Mouse (Mus musculus) liver, embryonic 11.5 days (tissue): Measurements from ENCODE around the gene Arhgef6. TPM values are rescaled to one million over a fixed set of nuclear protein-coding genes. Genes with fewer than 3 reads are reported as not detected.

Source experiments
- ATAC-seq: fragments of 200-750 bp; cut with Nextera tagmentation; replicated peaks from 2 replicates; pipeline ENCODE4 v1.8.0; 2017; ENCODE audit warnings: moderate number of reproducible peaks, mild to moderate bottlenecking, moderate TSS enrichment, moderate library complexity; ENCODE audit not compliant: low FRiP score
- DNase-seq: peaks from one replicate; pipeline ENCODE4 v3.0.0-alpha.2; 2017; ENCODE audit warnings: low spot score
- H3K27ac ChIP-seq: fragments of 300-500 bp; sonication (generic); 2 replicates; pipeline ENCODE4 v1.5.1; 2014; ENCODE audit warnings: mild to moderate bottlenecking, low read depth, low read length, control low read depth
- H3K27me3 ChIP-seq: fragments of 300-500 bp; sonication (generic); replicated peaks from 2 replicates; pipeline ENCODE4 v1.6.1; 2014; ENCODE audit warnings: low read length, mixed read lengths; ENCODE audit not compliant: control insufficient read depth, insufficient read depth
- H3K36me3 ChIP-seq: fragments of 300-500 bp; sonication (generic); 2 replicates; pipeline ENCODE4 v1.6.1; 2014; ENCODE audit warnings: mild to moderate bottlenecking, low read length, moderate library complexity, mixed read lengths; ENCODE audit not compliant: control insufficient read depth, insufficient read depth
- H3K4me1 ChIP-seq: fragments of 300-500 bp; sonication (generic); replicated peaks from 2 replicates; pipeline ENCODE4 v1.6.1; 2014; ENCODE audit warnings: low read length, mixed read lengths; ENCODE audit not compliant: control insufficient read depth, insufficient read depth
- H3K4me2 ChIP-seq: fragments of 300-500 bp; sonication (generic); 2 replicates; pipeline ENCODE4 v1.6.1; 2014; ENCODE audit warnings: mild to moderate bottlenecking, control low read depth, moderate library complexity
- H3K4me3 ChIP-seq: fragments of 300-500 bp; sonication (generic); 2 replicates; pipeline ENCODE4 v1.5.1; 2014; ENCODE audit warnings: low read depth, low read length, control low read depth
- H3K9ac ChIP-seq: fragments of 300-500 bp; sonication (generic); 2 replicates; pipeline ENCODE4 v1.6.1; 2014; ENCODE audit warnings: low read depth, low read length, control low read depth
- H3K9me3 ChIP-seq: fragments of 300-500 bp; sonication (generic); 2 replicates; pipeline ENCODE4 v1.6.1; 2016; ENCODE audit warnings: low read length, inconsistent platforms, mixed read lengths; ENCODE audit not compliant: control insufficient read depth
- WGBS: fragments of 180-500 bp; shearing (Covaris S2); extraction: QIAGEN DNeasy Blood & Tissue Kit; methylation state at CpG from one replicate; pipeline ENCODE4 v1.1.7; 2014; 5-methylcytosine and 5-hydroxymethylcytosine counted together
- polyA plus RNA-seq: library from polyadenylated mRNA; unstranded; fragments of >200 nt; fragmentation: Nextera tagmentation; extraction: Ambion mirVana; gene quantifications from 2 replicates; pipeline ENCODE4 v1.2.1, GENCODE M21; 2014

Arhgef6 gene
- polyA plus RNA-seq, 1 experiment from 2014 or later, result 6.9 TPM

DNA sequence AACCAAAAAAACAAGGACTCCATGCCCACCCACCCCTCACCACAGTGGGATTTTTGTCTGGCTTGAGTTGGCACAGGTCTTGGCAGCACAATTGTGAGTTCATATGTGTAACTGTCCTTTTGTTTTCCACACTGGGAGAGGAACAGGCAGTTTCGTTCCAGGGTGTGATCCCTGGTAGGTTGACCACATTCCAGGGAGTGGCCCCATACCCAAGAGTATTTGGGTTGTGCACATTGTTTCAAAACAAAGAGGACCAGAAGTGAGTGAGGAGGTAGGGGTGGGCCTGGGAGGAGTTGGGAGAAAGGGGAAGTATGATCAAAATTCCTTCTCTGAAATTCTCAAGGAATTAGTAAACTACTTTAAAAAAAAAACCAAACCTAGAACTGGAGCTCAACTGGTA, 20.8 kb upstream of the Arhgef6 start:
- WGBS, result 66% methylated on average over 1 of the region's 1 CpGs
- no peak overlapping the region for H3K27ac ChIP-seq
- no peaks in the 10 kb centered on the region for H3K27me3 ChIP-seq
- H3K4me1 ChIP-seq, result no peaks in the 10 kb centered on the region
- ATAC-seq (no peak), DNase-seq (no peak)
- H3K9me3 ChIP-seq, result no peaks in the 10 kb centered on the region
- H3K9ac ChIP-seq, result no peak overlapping the region
- no peak overlapping the region for H3K4me2 ChIP-seq
- no peaks in the 10 kb centered on the region for H3K36me3 ChIP-seq
- no peak overlapping the region for H3K4me3 ChIP-seq

DNA sequence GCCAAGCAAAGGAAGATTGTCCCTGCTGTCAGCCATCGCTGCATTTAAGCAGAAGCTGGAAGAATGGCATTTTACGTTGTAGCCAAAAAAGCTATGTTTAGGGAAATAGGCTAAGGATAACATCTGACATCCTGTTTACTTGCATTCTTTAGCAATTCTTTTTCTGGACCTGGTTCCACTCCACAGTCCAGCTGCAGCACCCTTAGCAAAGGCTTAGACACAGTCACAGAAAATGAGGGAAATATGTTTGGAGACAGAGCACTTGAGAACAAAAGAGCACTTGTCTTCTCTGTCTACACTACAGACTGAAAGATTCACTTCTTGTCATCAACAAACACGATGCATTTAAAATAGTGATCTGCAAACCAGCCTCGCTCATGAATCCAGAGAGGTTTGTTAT, 691 bp upstream of the Arhgef6 start:
- DNase-seq, result no peak
- H3K9ac ChIP-seq, result no peak overlapping the region

DNA sequence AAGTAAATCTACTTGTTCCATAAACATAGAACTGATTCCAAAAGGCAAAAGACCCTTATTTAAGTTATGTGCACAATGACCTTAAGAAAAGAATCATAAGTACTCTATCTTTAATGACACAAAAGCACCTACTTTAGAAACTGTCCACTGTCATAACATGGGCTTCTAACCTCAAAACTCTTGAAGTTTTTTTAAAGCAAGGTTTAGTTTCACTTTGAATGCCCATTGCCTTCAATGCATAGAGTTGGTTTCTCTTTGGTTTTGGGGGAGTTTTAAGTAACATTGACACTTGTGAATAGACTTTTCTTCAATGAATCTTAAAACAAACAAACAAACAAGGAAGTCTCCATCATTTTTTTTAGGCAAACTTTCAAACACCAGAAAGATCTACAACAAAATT, 947 bp downstream of the Arhgef6 start:
- Histone ChIP-seq H3K4me2 (no peak overlapping the region), H3K9me3 (no peaks in the 10 kb centered on the region), H3K4me3 (no peak overlapping the region), H3K9ac (no peak overlapping the region), H3K36me3 (no peaks in the 10 kb centered on the region), H3K4me1 (no peaks in the 10 kb centered on the region), H3K27ac (no peak overlapping the region), H3K27me3 (no peaks in the 10 kb centered on the region)
- DNase-seq (no peak), ATAC-seq (no peak)

More for the DNA sequence above, 691 bp upstream of the Arhgef6 start:
- H3K4me2 ChIP-seq, result no peak overlapping the region
- no peaks in the 10 kb centered on the region for H3K36me3 ChIP-seq
- no peak overlapping the region for H3K4me3 ChIP-seq
- ATAC-seq, result no peak
- H3K4me1 ChIP-seq, result no peaks in the 10 kb centered on the region
- H3K9me3 ChIP-seq, result no peaks in the 10 kb centered on the region
- H3K27ac ChIP-seq, result no peak overlapping the region
- WGBS, result 71% methylated on average over 4 of the region's 4 CpGs
- H3K27me3 ChIP-seq, result no peaks in the 10 kb centered on the region

DNA sequence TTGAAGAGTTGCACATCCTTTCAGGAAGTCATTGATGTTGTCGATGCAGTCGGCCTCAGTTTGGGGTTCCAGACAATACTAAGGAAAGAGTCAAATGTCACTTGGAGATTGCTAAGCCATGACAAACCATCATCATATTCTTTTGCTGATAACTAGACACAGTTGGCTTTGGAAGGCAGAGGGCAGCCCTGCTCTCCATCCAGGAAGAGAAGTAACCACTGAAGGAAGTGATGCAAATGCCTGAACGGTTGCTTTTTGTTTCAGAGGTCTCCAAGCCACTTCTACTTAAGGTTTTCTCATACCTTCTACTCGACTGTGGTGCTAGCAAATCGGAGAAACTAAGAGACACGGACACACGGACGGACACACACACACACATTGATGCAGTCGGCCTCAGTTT, 1.6 kb downstream of the Arhgef6 start:
- H3K27me3 ChIP-seq, result no peaks in the 10 kb centered on the region
- ATAC-seq, result no peak
- H3K4me2 ChIP-seq, result no peak overlapping the region
- H3K9ac ChIP-seq, result no peak overlapping the region
- no peak overlapping the region for H3K27ac ChIP-seq
- H3K4me3 ChIP-seq, result no peak overlapping the region
- WGBS, result 70% methylated on average over 9 of the region's 9 CpGs
- H3K9me3 ChIP-seq, result no peaks in the 10 kb centered on the region
- H3K36me3 ChIP-seq, result no peaks in the 10 kb centered on the region
- no peaks in the 10 kb centered on the region for H3K4me1 ChIP-seq
- no peak for DNase-seq

DNA sequence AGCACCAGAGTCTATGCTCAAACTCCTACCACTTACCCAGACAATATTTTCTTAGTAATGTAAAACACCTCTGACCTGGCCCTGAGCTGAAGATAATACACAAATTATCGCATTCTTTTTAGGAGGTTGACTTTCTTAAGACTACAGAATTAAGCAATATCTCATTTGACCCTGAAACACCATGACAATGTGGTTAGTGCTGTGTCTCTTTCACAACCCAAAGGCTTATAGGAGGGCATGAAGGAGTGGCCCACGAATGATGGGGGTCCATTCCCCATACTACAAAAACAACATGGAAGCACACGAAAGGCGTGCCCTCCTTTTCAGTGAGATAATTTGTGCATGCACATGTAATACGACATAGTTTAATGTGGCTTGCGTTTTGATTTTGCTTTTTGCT, 3.2 kb downstream of the Arhgef6 start:
- Histone ChIP-seq H3K4me2 (no peak overlapping the region), H3K36me3 (no peaks in the 10 kb centered on the region), H3K27ac (no peak overlapping the region), H3K4me3 (no peak overlapping the region), H3K9ac (no peak overlapping the region), H3K9me3 (no peaks in the 10 kb centered on the region), H3K4me1 (no peaks in the 10 kb centered on the region), H3K27me3 (no peaks in the 10 kb centered on the region)
- no peak for ATAC-seq
- DNase-seq, result no peak
- 85% methylated on average over 6 of the region's 6 CpGs for WGBS

DNA sequence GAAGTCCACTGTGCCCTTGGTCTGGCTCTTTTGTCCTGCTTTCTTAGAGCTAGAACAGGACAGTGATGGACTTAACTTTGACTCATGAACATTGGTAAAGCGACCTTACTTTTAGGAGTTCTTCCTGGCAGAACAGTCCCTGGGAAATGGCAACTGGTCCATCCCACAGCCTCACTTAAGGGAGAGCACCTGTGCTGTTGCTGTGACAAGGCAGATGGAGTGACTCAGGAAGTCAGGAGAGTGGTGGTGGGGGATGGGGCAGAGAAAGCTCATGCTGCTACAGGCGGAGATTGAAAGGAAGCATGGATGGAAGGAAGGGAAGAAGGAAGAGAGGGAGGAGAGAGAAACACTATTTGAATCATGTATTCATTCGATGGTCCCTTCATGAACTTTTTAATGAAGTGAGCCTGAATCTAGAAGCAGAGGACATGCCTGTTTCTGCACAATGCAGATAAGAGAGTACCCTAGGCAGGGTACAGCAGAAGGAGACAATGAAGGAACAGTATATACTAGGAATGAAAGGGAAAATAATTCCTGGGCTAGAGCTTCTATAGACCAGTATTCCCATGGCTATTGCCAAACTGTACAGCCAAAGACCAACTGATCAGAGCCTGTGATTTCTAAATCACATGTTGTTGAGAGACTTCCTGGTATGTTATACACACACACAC, 10.7 kb downstream of the Arhgef6 start:
- no peaks in the 10 kb centered on the region for H3K9me3 ChIP-seq
- peaks cover 9% of the 10 kb centered on the region; the same call in 1 of the 2 replicates for H3K27me3 ChIP-seq
- H3K9ac ChIP-seq, result no peak overlapping the region
- H3K4me3 ChIP-seq, result no peak overlapping the region
- no peaks in the 10 kb centered on the region for H3K36me3 ChIP-seq
- 62% methylated on average over 3 of the region's 3 CpGs for whole genome bisulfite sequencing
- H3K27ac ChIP-seq, result no peak overlapping the region
- ATAC-seq, result no peak
- no peaks in the 10 kb centered on the region for H3K4me1 ChIP-seq
- H3K4me2 ChIP-seq, result no peak overlapping the region
- DNase-seq, result no peak

DNA sequence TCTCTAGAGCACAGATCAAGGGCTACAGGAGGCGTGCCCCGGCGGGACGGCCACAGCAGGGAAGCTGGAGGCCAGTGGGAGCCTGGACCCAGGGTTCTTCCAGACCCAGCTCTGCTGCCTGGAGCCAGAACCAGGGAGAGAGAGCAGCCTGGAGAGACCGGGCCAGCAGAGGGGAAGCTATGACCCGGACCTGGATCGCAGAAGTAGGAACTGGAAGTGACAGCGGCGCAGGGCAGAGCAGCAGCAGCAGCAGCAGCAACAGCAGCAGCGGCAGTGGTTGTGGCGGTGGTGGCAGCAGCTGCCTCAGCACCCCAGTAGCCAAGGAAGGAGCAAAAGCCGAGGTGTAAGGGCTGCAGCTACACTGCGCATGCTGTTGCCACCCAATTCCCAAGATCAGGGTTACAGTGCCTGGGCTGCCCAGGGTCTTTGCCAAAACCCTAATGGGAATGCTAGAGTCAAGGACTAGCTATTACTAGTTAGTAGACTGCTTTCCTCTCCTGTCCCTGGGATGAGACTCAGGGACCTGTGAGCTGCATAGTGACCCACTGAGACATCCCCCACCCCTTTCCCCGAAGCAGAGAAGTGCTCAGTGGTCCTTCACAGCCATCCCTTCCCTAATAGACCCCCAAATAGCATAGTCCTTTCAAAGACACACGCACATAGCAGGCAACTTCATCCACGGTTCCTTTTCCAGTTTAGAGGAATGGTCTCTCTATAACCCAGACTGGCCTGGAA, 11.9 kb downstream of the Arhgef6 start:
- ATAC-seq (peak; percentile 65), DNase-seq (peak; percentile 49)
- no peaks in the 10 kb centered on the region for H3K36me3 ChIP-seq
- peak overlapping the region; percentile 53 for H3K4me3 ChIP-seq
- H3K4me2 ChIP-seq, result peak overlapping the region; percentile 85
- H3K4me1 ChIP-seq, result no peaks in the 10 kb centered on the region
- H3K9me3 ChIP-seq, result no peaks in the 10 kb centered on the region
- peak overlapping the region; percentile 56 for H3K9ac ChIP-seq
- peaks cover 9% of the 10 kb centered on the region; the same call in 1 of the 2 replicates for H3K27me3 ChIP-seq
- 30% methylated on average over 16 of the region's 16 CpGs for WGBS
- H3K27ac ChIP-seq, result no peak overlapping the region

DNA sequence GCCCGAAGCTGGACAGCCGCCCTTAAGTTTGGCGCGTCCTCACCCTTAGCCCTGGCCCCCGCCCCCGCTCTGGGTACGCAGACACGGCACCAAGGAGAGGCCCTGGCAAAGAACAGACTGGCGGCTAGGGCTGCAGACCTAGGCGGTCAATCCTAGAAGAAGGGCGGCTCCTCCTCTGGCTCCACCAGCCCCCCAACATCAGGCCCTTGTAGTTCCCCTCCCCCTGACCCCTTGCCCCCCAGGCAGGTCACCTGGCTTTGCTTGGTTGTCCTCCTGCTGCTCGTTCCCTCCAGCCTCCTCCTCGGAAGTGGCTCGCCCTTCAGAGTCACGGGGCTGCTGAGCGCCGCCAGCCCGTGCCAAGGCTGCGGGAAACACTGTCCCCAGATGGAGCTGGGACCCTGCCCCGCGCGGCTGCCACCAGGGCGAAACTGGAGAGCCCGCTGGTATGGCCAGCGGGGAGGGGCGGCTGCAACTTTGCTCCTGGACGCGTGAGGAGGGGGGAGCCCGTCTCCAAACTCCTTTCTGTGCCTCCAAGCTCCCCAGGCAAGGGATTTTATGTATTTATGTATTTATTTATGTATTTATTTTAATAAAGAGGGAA, 12.6 kb downstream of the Arhgef6 start:
- H3K27ac ChIP-seq, result no peak overlapping the region

More for the DNA sequence above, 12.6 kb downstream of the Arhgef6 start:
- DNase-seq (no peak), ATAC-seq (peak; percentile 45; the same call in 1 of the 2 replicates)
- no peaks in the 10 kb centered on the region for H3K9me3 ChIP-seq
- H3K9ac ChIP-seq, result peak overlapping the region; percentile 56
- H3K4me2 ChIP-seq, result peak overlapping the region; percentile 85
- no peaks in the 10 kb centered on the region for H3K4me1 ChIP-seq
- 20% methylated on average over 28 of the region's 29 CpGs for WGBS
- H3K27me3 ChIP-seq, result peaks cover 9% of the 10 kb centered on the region; the same call in 1 of the 2 replicates
- no peaks in the 10 kb centered on the region for H3K36me3 ChIP-seq
- peak overlapping the region; percentile 53 for H3K4me3 ChIP-seq
